Mouse (Mus musculus): ENCODE results near the gene Plekha6. TPM values are rescaled to one million over a fixed set of nuclear protein-coding genes. Genes with fewer than 3 reads are reported as not detected.

Plekha6 gene
- total RNA-seq, 2 experiments from 2014 or later = 7.4 to 12.5 TPM

- intact Hi-C loops (cut with DNase I) = loop anchor here (10.0 kb wide), 1 partner anchor 266 kb away; the partner anchor contains the start of gene Pik3c2b
- Histone ChIP-seq H3K4me3 (no peak overlapping the region), H3K27ac (no peak overlapping the region)
- DNase-seq = no peak
- peak; percentile 10; the same call in 1 of the 2 replicates for TF ChIP-seq CTCF (IDR thresholded peaks at IDR 0.05)
These were observed 147.2 kb downstream of the Plekha6 start for GRCm38 (mm10) chr1:133311240-133311639.

- intact Hi-C loops (cut with DNase I) = loop anchor here (10.0 kb wide), 1 partner anchor 267 kb away; the partner anchor contains the start of gene Pik3c2b
- TF ChIP-seq CTCF (IDR thresholded peaks at IDR 0.05) = no peak
- Histone ChIP-seq H3K27ac (no peak overlapping the region), H3K4me3 (no peak overlapping the region)
- DNase-seq = peak; percentile 14
These were observed 147.9 kb downstream of the Plekha6 start for GRCm38 (mm10) chr1:133311946-133312345.

- DNase-seq = peak; percentile 67
- H3K27ac ChIP-seq = no peak overlapping the region
- intact Hi-C loops (cut with DNase I) = loop anchor here (2.0 to 10.0 kb wide), 3 partner anchors 38 to 296 kb away; partner anchors contain the start of genes Pik3c2b and Snrpe
- H3K4me3 ChIP-seq = no peak overlapping the region
- TF ChIP-seq CTCF (IDR thresholded peaks at IDR 0.05) = peak; percentile 77
These were observed 150.4 kb downstream of the Plekha6 start for GRCm38 (mm10) chr1:133314364-133314763.

- Histone ChIP-seq H3K4me3 (no peak overlapping the region), H3K27ac (no peak overlapping the region)
- intact Hi-C loops (cut with DNase I) = loop anchor here (2.0 to 10.0 kb wide), 3 partner anchors 37 to 295 kb away; partner anchors contain the start of genes Pik3c2b and Snrpe
- TF ChIP-seq CTCF (IDR thresholded peaks at IDR 0.05) = no peak
- DNase-seq = no peak
These were observed 151.8 kb downstream of the Plekha6 start for GRCm38 (mm10) chr1:133315775-133316174.

- TF ChIP-seq CTCF (IDR thresholded peaks at IDR 0.05) = peak; percentile 13; the same call in 1 of the 2 replicates
These were observed 152.6 kb downstream of the Plekha6 start for GRCm38 (mm10) chr1:133316577-133316976.

GRCm38 (mm10) chr1:133317149-133317548 is 153.1 kb downstream of the Plekha6 start:
- peak; percentile 38; the same call in 1 of the 2 replicates for TF ChIP-seq CTCF (IDR thresholded peaks at IDR 0.05)
- intact Hi-C loops (cut with DNase I) = loop anchor here (10.0 kb wide), 1 partner anchor 272 kb away; the partner anchor contains the start of gene Pik3c2b

More at GRCm38 (mm10) chr1:133316577-133316976, 152.6 kb downstream of the Plekha6 start:
- intact Hi-C loops (cut with DNase I) = loop anchor here (10.0 kb wide), 1 partner anchor 272 kb away; the partner anchor contains the start of gene Pik3c2b
- Histone ChIP-seq H3K4me3 (no peak overlapping the region), H3K27ac (no peak overlapping the region)
- DNase-seq = peak; percentile 10

GRCm38 (mm10) chr1:133321267-133321925 is 157.4 kb downstream of the Plekha6 start, which contains the start of gene Kiss1:
Gene Kiss1, plus strand, starts transcription at chr1:133321875.
- intact Hi-C loops (cut with DNase I) = no loop called here
- H3K4me3 ChIP-seq = no peak within 1 kb of the TSS
- no peak for DNase-seq
- H3K27ac ChIP-seq = no peak within 1 kb of the TSS
- no peak for TF ChIP-seq CTCF (IDR thresholded peaks at IDR 0.05)

More at GRCm38 (mm10) chr1:133317149-133317548, 153.1 kb downstream of the Plekha6 start:
- DNase-seq = peak; percentile 6
- Histone ChIP-seq H3K4me3 (no peak overlapping the region), H3K27ac (no peak overlapping the region)

GRCm38 (mm10) chr1:133323333-133323732 is 159.3 kb downstream of the Plekha6 start:
- peak; percentile 12 for DNase-seq
- Histone ChIP-seq H3K27ac (no peak overlapping the region), H3K4me3 (no peak overlapping the region)
- TF ChIP-seq CTCF (IDR thresholded peaks at IDR 0.05) = no peak
- intact Hi-C loops (cut with DNase I) = no loop called here

- no peak for TF ChIP-seq CTCF (IDR thresholded peaks at IDR 0.05)
- intact Hi-C loops (cut with DNase I) = no loop called here
- no peak overlapping the region for H3K4me3 ChIP-seq
- H3K27ac ChIP-seq = no peak overlapping the region
- DNase-seq = peak; percentile 2
These were observed 161.9 kb downstream of the Plekha6 start for GRCm38 (mm10) chr1:133325951-133326350.

- intact Hi-C loops (cut with DNase I) = no loop called here
- no peak overlapping the region for H3K4me3 ChIP-seq
- DNase-seq = peak; percentile 8
- TF ChIP-seq CTCF (IDR thresholded peaks at IDR 0.05) = no peak
- H3K27ac ChIP-seq = no peak overlapping the region
These were observed 163.1 kb downstream of the Plekha6 start for GRCm38 (mm10) chr1:133327094-133327493.

- no peak for TF ChIP-seq CTCF (IDR thresholded peaks at IDR 0.05)
- no peak overlapping the region for H3K4me3 ChIP-seq
- intact Hi-C loops (cut with DNase I) = no loop called here
- H3K27ac ChIP-seq = no peak overlapping the region
- DNase-seq = peak; percentile 2
These were observed 164.3 kb downstream of the Plekha6 start for GRCm38 (mm10) chr1:133328299-133328795.

GRCm38 (mm10) chr1:133328896-133329637 is 165.1 kb downstream of the Plekha6 start:
- peak; percentile 6 for DNase-seq
- TF ChIP-seq CTCF (IDR thresholded peaks at IDR 0.05) = no peak
- Histone ChIP-seq H3K27ac (no peak overlapping the region), H3K4me3 (peak overlapping the region; percentile 45)
- intact Hi-C loops (cut with DNase I) = no loop called here

Data from gastrocnemius, adult 2 months (tissue).